Mouse (Mus musculus): ENCODE results near the gene Zfp157.
"Not testable (repeated sequence)": the region's sequence is repeated elsewhere in the genome, so short reads cannot be mapped to it uniquely, and the experiment has no call there.

GRCm38 (mm10) chr5:138400431-138400830 is 40.8 kb upstream of the Zfp157 start:
- TF ChIP-seq POLR2AphosphoS2 (IDR thresholded peaks at IDR 0.05; ENCODE audit: insufficient read length, low read depth); POLR2A (IDR thresholded peaks at IDR 0.05; ENCODE audit: insufficient read length, low read depth); MYOG (IDR thresholded peaks at IDR 0.05; ENCODE audit: control insufficient read depth in 1 of 3, insufficient read depth in 1 of 3, insufficient read length in 2 of 3, low read depth in 2 of 3); E2F4 (IDR thresholded peaks at IDR 0.05; ENCODE audit: insufficient read depth); TCF3 (IDR thresholded peaks at IDR 0.05; ENCODE audit: insufficient read length, low read depth); CEBPB (IDR thresholded peaks at IDR 0.05; ENCODE audit: insufficient read depth, poor library complexity, severe bottlenecking); USF1 (IDR thresholded peaks at IDR 0.05; ENCODE audit: low read depth); SRF (IDR thresholded peaks at IDR 0.05; ENCODE audit: control insufficient read depth, insufficient read length, low read depth); MAX (IDR thresholded peaks at IDR 0.05; ENCODE audit: low read depth): not testable (repeated sequence)

All from myocyte (in vitro differentiated cells).